Comparison of ENCODE assay signal across 15 mouse cellular contexts in the genomic region with DNA sequence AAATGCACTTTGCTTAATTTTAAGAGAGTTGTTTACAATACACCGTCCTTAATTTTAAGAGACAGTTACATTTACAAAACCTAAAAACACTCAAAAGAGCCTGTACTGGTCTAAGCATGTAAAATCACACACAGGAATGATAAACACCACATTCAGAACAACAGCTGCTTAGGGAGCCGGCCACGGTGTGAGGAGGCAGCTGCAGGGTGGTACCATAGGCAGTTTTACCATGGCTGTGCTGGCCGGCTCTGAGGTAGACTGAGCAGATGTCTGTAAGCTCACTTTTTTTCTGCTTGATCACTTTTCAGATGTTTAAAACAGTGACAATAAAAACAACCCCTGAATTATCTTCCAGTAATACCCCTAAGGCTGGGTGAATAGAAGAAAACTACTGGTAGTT.
"Had no signal": no experiment of that assay in that cellular context is flagged by ENCODE, and none has a peak within 500 bp of the region (broad histone marks: within the 10 kb centered on the region; RNA-seq: fewer than 3 reads in every experiment).

No protein-coding gene starts in this region.

- H3K27me3 ChIP-seq: neural tube, embryonic 15.5 days; stomach, embryonic 15.5 days had no signal

- H3K9me3 ChIP-seq: neural tube, embryonic 15.5 days; stomach, embryonic 15.5 days had no signal

- H3K36me3 ChIP-seq: stomach, embryonic 15.5 days had no signal

- H3K4me1 ChIP-seq: stomach, embryonic 15.5 days had no signal

- H3K4me2 ChIP-seq: neural tube, embryonic 15.5 days; stomach, embryonic 15.5 days had no signal

- H3K27ac ChIP-seq: neural tube, embryonic 15.5 days; stomach, embryonic 15.5 days; stomach, postnatal 0 days had no signal

- H3K9ac ChIP-seq: neural tube, embryonic 15.5 days; stomach, embryonic 15.5 days had no signal

- H3K4me3 ChIP-seq: neural tube, embryonic 15.5 days; stomach, embryonic 15.5 days had no signal

- DNase-seq: retina, postnatal 1 day; right cerebral cortex, adult 18-20 months; right cerebral cortex, postnatal 14 days; right cerebral cortex, postnatal 25 days; right cerebral cortex, postnatal 4 days; spleen, adult 18-20 months; thymus, adult 18-20 months; thymus, adult 2 months; thymus, postnatal 14 days; thymus, postnatal 25 days; thymus, postnatal 36 days; thymus, postnatal 4 days had no signal
